Mouse (Mus musculus): ENCODE measurements around the gene Zfp93. TPM values are rescaled to one million over a fixed set of nuclear protein-coding genes. Genes with fewer than 3 reads are reported as not detected.

Zfp93 gene
- polyA plus RNA-seq, 2 experiments: 0.58 to 0.75 TPM

GRCm38 (mm10) chr7:24280858-24281145 is 10.6 kb downstream of the Zfp93 start:
- no peaks in the 10 kb centered on the region for H3K4me1 ChIP-seq (replicated peaks; ENCODE audit: control insufficient read depth in 2 of 2, insufficient read depth in 2 of 2, low read length in 1 of 2)
- DNase-seq (ENCODE audit: low read depth in 3 of 3, low spot score in 3 of 3) (no peak), ATAC-seq (ENCODE audit: insufficient read depth) (no peak)
- H3K9me3 ChIP-seq (ENCODE audit: control insufficient read depth, low read length): no peaks in the 10 kb centered on the region
- no peak overlapping the region for H3K9ac ChIP-seq (replicated peaks)
- H3K4me3 ChIP-seq (ENCODE audit: insufficient read depth in 1 of 2, low read depth in 2 of 2, low read length in 2 of 2): no peak overlapping the region
- no peak overlapping the region for H3K27ac ChIP-seq
- 55% methylated on average over 4 of the region's 4 CpGs for WGBS (ENCODE audit: insufficient replicate concordance)
- TF ChIP-seq CTCF (IDR thresholded peaks at IDR 0.05; ENCODE audit: low read depth) (no peak), EP300 (IDR thresholded peaks at IDR 0.05; ENCODE audit: low read depth) (no peak)
- no peaks in the 10 kb centered on the region for H3K27me3 ChIP-seq (ENCODE audit: control insufficient read depth, insufficient read depth, low read length)
- no peak overlapping the region for H3K4me2 ChIP-seq (ENCODE audit: low read depth)
- H3K36me3 ChIP-seq (replicated peaks; ENCODE audit: control insufficient read depth, insufficient read depth, low read depth): no peaks in the 10 kb centered on the region

DNA sequence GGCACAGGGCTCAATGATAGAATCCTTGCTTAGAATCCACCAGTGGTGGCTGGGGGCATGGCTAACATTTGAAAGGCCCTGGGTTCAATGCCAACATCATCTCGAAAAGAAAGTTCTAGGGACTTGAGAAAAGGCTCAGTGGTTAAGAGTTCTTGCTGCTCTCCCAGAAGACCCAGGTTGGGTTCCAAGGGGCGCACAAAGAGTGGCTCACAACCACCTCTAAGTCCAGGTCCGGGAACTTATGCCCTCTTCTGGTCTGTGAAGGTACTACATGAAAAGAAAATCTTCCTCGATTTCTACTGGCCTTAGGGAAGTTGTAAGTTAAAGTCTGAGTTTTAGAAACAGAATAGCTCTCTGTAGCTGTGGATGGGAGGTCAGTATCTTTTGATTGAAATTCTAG is 15.9 kb downstream of the Zfp93 start:
- Histone ChIP-seq H3K36me3 (replicated peaks; ENCODE audit: control insufficient read depth, insufficient read depth, low read depth) (no peaks in the 10 kb centered on the region), H3K9ac (replicated peaks) (no peak overlapping the region), H3K27me3 (ENCODE audit: control insufficient read depth, insufficient read depth, low read length) (no peaks in the 10 kb centered on the region), H3K4me2 (ENCODE audit: low read depth) (no peak overlapping the region), H3K4me3 (ENCODE audit: insufficient read depth in 1 of 2, low read depth in 2 of 2, low read length in 2 of 2) (no peak overlapping the region), H3K9me3 (ENCODE audit: control insufficient read depth, low read length) (no peaks in the 10 kb centered on the region), H3K27ac (no peak overlapping the region), H3K4me1 (replicated peaks; ENCODE audit: control insufficient read depth in 2 of 2, insufficient read depth in 2 of 2, low read length in 1 of 2) (no peaks in the 10 kb centered on the region)
- no peak for DNase-seq (ENCODE audit: low read depth in 3 of 3, low spot score in 3 of 3)
- ATAC-seq (ENCODE audit: insufficient read depth): no peak
- TF ChIP-seq EP300 (IDR thresholded peaks at IDR 0.05; ENCODE audit: low read depth) (no peak), CTCF (IDR thresholded peaks at IDR 0.05; ENCODE audit: low read depth) (peak; percentile 55)
- 30% methylated on average over 4 of the region's 4 CpGs for WGBS (ENCODE audit: insufficient replicate concordance)

- Histone ChIP-seq H3K4me1 (replicated peaks; ENCODE audit: control insufficient read depth in 2 of 2, insufficient read depth in 2 of 2, low read length in 1 of 2) (no peaks in the 10 kb centered on the region), H3K4me3 (ENCODE audit: insufficient read depth in 1 of 2, low read depth in 2 of 2, low read length in 2 of 2) (no peak overlapping the region), H3K9ac (replicated peaks) (no peak overlapping the region), H3K27me3 (ENCODE audit: control insufficient read depth, insufficient read depth, low read length) (no peaks in the 10 kb centered on the region), H3K27ac (no peak overlapping the region), H3K4me2 (ENCODE audit: low read depth) (no peak overlapping the region), H3K36me3 (replicated peaks; ENCODE audit: control insufficient read depth, insufficient read depth, low read depth) (no peaks in the 10 kb centered on the region; the same call in 1 of the 2 replicates), H3K9me3 (ENCODE audit: control insufficient read depth, low read length) (no peaks in the 10 kb centered on the region)
- ATAC-seq (ENCODE audit: insufficient read depth) (no peak), DNase-seq (ENCODE audit: low read depth in 3 of 3, low spot score in 3 of 3) (no peak)
- WGBS (ENCODE audit: insufficient replicate concordance): 64% methylated on average over 4 of the region's 4 CpGs
- TF ChIP-seq CTCF (IDR thresholded peaks at IDR 0.05; ENCODE audit: low read depth): no peak
- TF ChIP-seq EP300 (IDR thresholded peaks at IDR 0.05; ENCODE audit: low read depth): no peak
Observed at GRCm38 (mm10) chr7:24286916-24287315, 16.7 kb downstream of the Zfp93 start.

DNA sequence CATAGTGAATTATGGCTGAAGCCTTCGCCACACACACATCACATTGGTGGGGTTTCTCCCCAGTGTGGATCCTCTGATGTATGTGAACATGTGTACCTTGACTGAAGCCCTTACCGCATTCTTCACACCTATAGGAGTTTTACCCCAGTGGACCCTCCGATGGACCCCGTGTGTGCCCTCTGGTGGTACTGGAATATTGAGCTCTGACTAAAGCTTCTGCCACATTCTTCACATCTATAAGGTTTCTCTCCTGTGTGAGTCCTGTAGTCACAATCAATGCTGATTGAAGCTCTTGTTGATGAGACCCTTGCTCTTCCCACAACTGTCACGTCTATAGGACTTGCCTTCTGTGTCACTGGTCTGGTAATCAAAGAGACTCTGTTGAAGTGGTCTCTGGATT is 17.4 kb downstream of the Zfp93 start:
- Histone ChIP-seq H3K4me2 (ENCODE audit: low read depth) (no peak overlapping the region), H3K27me3 (ENCODE audit: control insufficient read depth, insufficient read depth, low read length) (no peaks in the 10 kb centered on the region), H3K4me1 (replicated peaks; ENCODE audit: control insufficient read depth in 2 of 2, insufficient read depth in 2 of 2, low read length in 1 of 2) (no peaks in the 10 kb centered on the region), H3K9ac (replicated peaks) (no peak overlapping the region), H3K9me3 (ENCODE audit: control insufficient read depth, low read length) (no peaks in the 10 kb centered on the region), H3K27ac (no peak overlapping the region), H3K4me3 (ENCODE audit: insufficient read depth in 1 of 2, low read depth in 2 of 2, low read length in 2 of 2) (no peak overlapping the region), H3K36me3 (replicated peaks; ENCODE audit: control insufficient read depth, insufficient read depth, low read depth) (peaks cover 3% of the 10 kb centered on the region; the same call in 1 of the 2 replicates)
- 67% methylated on average over 5 of the region's 5 CpGs for WGBS (ENCODE audit: insufficient replicate concordance)
- DNase-seq (ENCODE audit: low read depth in 3 of 3, low spot score in 3 of 3) (no peak), ATAC-seq (ENCODE audit: insufficient read depth) (no peak)
- no peak for TF ChIP-seq CTCF (IDR thresholded peaks at IDR 0.05; ENCODE audit: low read depth)
- no peak for TF ChIP-seq EP300 (IDR thresholded peaks at IDR 0.05; ENCODE audit: low read depth)

- no peak overlapping the region for H3K27ac ChIP-seq
- H3K4me2 ChIP-seq (ENCODE audit: low read depth): no peak overlapping the region
- TF ChIP-seq CTCF (IDR thresholded peaks at IDR 0.05; ENCODE audit: low read depth): no peak
- no peaks in the 10 kb centered on the region for H3K27me3 ChIP-seq (ENCODE audit: control insufficient read depth, insufficient read depth, low read length)
- no peak overlapping the region for H3K4me3 ChIP-seq (ENCODE audit: insufficient read depth in 1 of 2, low read depth in 2 of 2, low read length in 2 of 2)
- no peak for ATAC-seq (ENCODE audit: insufficient read depth)
- H3K9ac ChIP-seq (replicated peaks): no peak overlapping the region
- DNase-seq (ENCODE audit: low read depth in 3 of 3, low spot score in 3 of 3): no peak
- H3K4me1 ChIP-seq (replicated peaks; ENCODE audit: control insufficient read depth in 2 of 2, insufficient read depth in 2 of 2, low read length in 1 of 2): no peaks in the 10 kb centered on the region
- H3K36me3 ChIP-seq (replicated peaks; ENCODE audit: control insufficient read depth, insufficient read depth, low read depth): peaks cover 3% of the 10 kb centered on the region; the same call in 1 of the 2 replicates
- 77% methylated on average over 6 of the region's 6 CpGs for WGBS (ENCODE audit: insufficient replicate concordance)
- H3K9me3 ChIP-seq (ENCODE audit: control insufficient read depth, low read length): no peaks in the 10 kb centered on the region
Observed at GRCm38 (mm10) chr7:24288512-24288911, 18.3 kb downstream of the Zfp93 start.

All from liver, embryonic 14.5 days (tissue).